Mouse (Mus musculus): ENCODE results near the gene Nrxn1. TPM values are rescaled to one million over a fixed set of nuclear protein-coding genes. Genes with fewer than 3 reads are reported as not detected.
"Not testable (repeated sequence)": the region's sequence is repeated elsewhere in the genome, so short reads cannot be mapped to it uniquely, and the experiment has no call there.

Nrxn1 gene
- total and polyA plus RNA-seq, 2 experiments, result 2.9 to 13.9 TPM

GRCm38 (mm10) chr17:90550415-90550814 lies 542.5 kb downstream of the Nrxn1 start:
- no peaks in the 10 kb centered on the region for H3K27me3 ChIP-seq (ENCODE audit: control insufficient read depth, insufficient read depth, low read length)
- DNase-seq (ENCODE audit: extremely low read depth, low read depth, low spot score), result no peak
- H3K36me3 ChIP-seq (ENCODE audit: control insufficient read depth, insufficient read depth, low read length), result no peaks in the 10 kb centered on the region
- H3K9ac ChIP-seq (ENCODE audit: low read depth, low read length), result no peak overlapping the region
- H3K4me1 ChIP-seq (ENCODE audit: control insufficient read depth, insufficient read depth, low read length), result no peaks in the 10 kb centered on the region
- H3K4me3 ChIP-seq (ENCODE audit: insufficient read depth, low read depth, low read length), result no peak overlapping the region
- no peaks in the 10 kb centered on the region for H3K79me2 ChIP-seq (ENCODE audit: control insufficient read depth, insufficient read depth, low read length)
- TF ChIP-seq POLR2A (IDR thresholded peaks at IDR 0.05; ENCODE audit: extremely low read depth, insufficient read depth, low read length) (no peak), CTCF (IDR thresholded peaks at IDR 0.05; ENCODE audit: low read depth, low read length) (no peak)
- no peak overlapping the region for H3K27ac ChIP-seq (replicated peaks; ENCODE audit: insufficient read depth, low read depth, low read length)
- 88% methylated on average over 4 of the region's 4 CpGs for WGBS

GRCm38 (mm10) chr17:90546806-90547205 lies 546.1 kb downstream of the Nrxn1 start:
- H3K79me2 ChIP-seq (ENCODE audit: control insufficient read depth, insufficient read depth, low read length), result no peaks in the 10 kb centered on the region
- no peaks in the 10 kb centered on the region for H3K36me3 ChIP-seq (ENCODE audit: control insufficient read depth, insufficient read depth, low read length)
- no peak overlapping the region for H3K27ac ChIP-seq (replicated peaks; ENCODE audit: insufficient read depth, low read depth, low read length)
- DNase-seq (ENCODE audit: extremely low read depth, low read depth, low spot score), result no peak
- WGBS, result 82% methylated on average over 4 of the region's 4 CpGs
- H3K4me3 ChIP-seq (ENCODE audit: insufficient read depth, low read depth, low read length), result no peak overlapping the region
- H3K9ac ChIP-seq (ENCODE audit: low read depth, low read length), result no peak overlapping the region
- TF ChIP-seq POLR2A (IDR thresholded peaks at IDR 0.05; ENCODE audit: extremely low read depth, insufficient read depth, low read length) (no peak), CTCF (IDR thresholded peaks at IDR 0.05; ENCODE audit: low read depth, low read length) (no peak)
- no peaks in the 10 kb centered on the region for H3K27me3 ChIP-seq (ENCODE audit: control insufficient read depth, insufficient read depth, low read length)
- H3K4me1 ChIP-seq (ENCODE audit: control insufficient read depth, insufficient read depth, low read length), result no peaks in the 10 kb centered on the region

- no peak for TF ChIP-seq CTCF (IDR thresholded peaks at IDR 0.05; ENCODE audit: low read depth, low read length)
- TF ChIP-seq POLR2A (IDR thresholded peaks at IDR 0.05; ENCODE audit: extremely low read depth, insufficient read depth, low read length), result no peak
- WGBS, result 66% methylated on average over 8 of the region's 8 CpGs
Measured at GRCm38 (mm10) chr17:90544639-90545259, 548.1 kb downstream of the Nrxn1 start.

GRCm38 (mm10) chr17:90543986-90544638 lies 548.8 kb downstream of the Nrxn1 start:
- Histone ChIP-seq H3K27me3 (ENCODE audit: control insufficient read depth, insufficient read depth, low read length) (no peaks in the 10 kb centered on the region), H3K4me1 (ENCODE audit: control insufficient read depth, insufficient read depth, low read length) (no peaks in the 10 kb centered on the region), H3K27ac (replicated peaks; ENCODE audit: insufficient read depth, low read depth, low read length) (no peak overlapping the region), H3K4me3 (ENCODE audit: insufficient read depth, low read depth, low read length) (no peak overlapping the region), H3K36me3 (ENCODE audit: control insufficient read depth, insufficient read depth, low read length) (no peaks in the 10 kb centered on the region), H3K9ac (ENCODE audit: low read depth, low read length) (no peak overlapping the region), H3K79me2 (ENCODE audit: control insufficient read depth, insufficient read depth, low read length) (no peaks in the 10 kb centered on the region)
- WGBS, result 23% methylated on average over 4 of the region's 4 CpGs
- DNase-seq (ENCODE audit: extremely low read depth, low read depth, low spot score), result no peak
- no peak for TF ChIP-seq POLR2A (IDR thresholded peaks at IDR 0.05; ENCODE audit: extremely low read depth, insufficient read depth, low read length)
- no peak for TF ChIP-seq CTCF (IDR thresholded peaks at IDR 0.05; ENCODE audit: low read depth, low read length)

More at GRCm38 (mm10) chr17:90544639-90545259, 548.1 kb downstream of the Nrxn1 start:
- DNase-seq (ENCODE audit: extremely low read depth, low read depth, low spot score), result no peak
- no peaks in the 10 kb centered on the region for H3K36me3 ChIP-seq (ENCODE audit: control insufficient read depth, insufficient read depth, low read length)
- H3K27me3 ChIP-seq (ENCODE audit: control insufficient read depth, insufficient read depth, low read length), result no peaks in the 10 kb centered on the region
- H3K4me1 ChIP-seq (ENCODE audit: control insufficient read depth, insufficient read depth, low read length), result no peaks in the 10 kb centered on the region
- H3K79me2 ChIP-seq (ENCODE audit: control insufficient read depth, insufficient read depth, low read length), result no peaks in the 10 kb centered on the region
- no peak overlapping the region for H3K4me3 ChIP-seq (ENCODE audit: insufficient read depth, low read depth, low read length)
- no peak overlapping the region for H3K27ac ChIP-seq (replicated peaks; ENCODE audit: insufficient read depth, low read depth, low read length)
- no peak overlapping the region for H3K9ac ChIP-seq (ENCODE audit: low read depth, low read length)

GRCm38 (mm10) chr17:90531443-90531842 lies 561.4 kb downstream of the Nrxn1 start:
- H3K9ac ChIP-seq (ENCODE audit: low read depth, low read length), result no peak overlapping the region
- no peaks in the 10 kb centered on the region for H3K79me2 ChIP-seq (ENCODE audit: control insufficient read depth, insufficient read depth, low read length)
- DNase-seq (ENCODE audit: extremely low read depth, low read depth, low spot score), result no peak
- no peaks in the 10 kb centered on the region for H3K4me1 ChIP-seq (ENCODE audit: control insufficient read depth, insufficient read depth, low read length)
- TF ChIP-seq CTCF (IDR thresholded peaks at IDR 0.05; ENCODE audit: low read depth, low read length), result no peak
- TF ChIP-seq POLR2A (IDR thresholded peaks at IDR 0.05; ENCODE audit: extremely low read depth, insufficient read depth, low read length), result no peak
- H3K4me3 ChIP-seq (ENCODE audit: insufficient read depth, low read depth, low read length), result no peak overlapping the region
- no peaks in the 10 kb centered on the region for H3K36me3 ChIP-seq (ENCODE audit: control insufficient read depth, insufficient read depth, low read length)
- H3K27ac ChIP-seq (replicated peaks; ENCODE audit: insufficient read depth, low read depth, low read length), result no peak overlapping the region
- H3K27me3 ChIP-seq (ENCODE audit: control insufficient read depth, insufficient read depth, low read length), result no peaks in the 10 kb centered on the region
- WGBS, result 96% methylated on average over 2 of the region's 2 CpGs

- TF ChIP-seq CTCF (IDR thresholded peaks at IDR 0.05; ENCODE audit: low read depth, low read length), result no peak
- no peak for TF ChIP-seq POLR2A (IDR thresholded peaks at IDR 0.05; ENCODE audit: extremely low read depth, insufficient read depth, low read length)
- no peaks in the 10 kb centered on the region for H3K79me2 ChIP-seq (ENCODE audit: control insufficient read depth, insufficient read depth, low read length)
- whole genome bisulfite sequencing, result 59% methylated on average over 2 of the region's 2 CpGs
- no peak overlapping the region for H3K9ac ChIP-seq (ENCODE audit: low read depth, low read length)
- no peaks in the 10 kb centered on the region for H3K36me3 ChIP-seq (ENCODE audit: control insufficient read depth, insufficient read depth, low read length)
- H3K4me1 ChIP-seq (ENCODE audit: control insufficient read depth, insufficient read depth, low read length), result no peaks in the 10 kb centered on the region
- H3K4me3 ChIP-seq (ENCODE audit: insufficient read depth, low read depth, low read length), result no peak overlapping the region
- H3K27me3 ChIP-seq (ENCODE audit: control insufficient read depth, insufficient read depth, low read length), result no peaks in the 10 kb centered on the region
- no peak overlapping the region for H3K27ac ChIP-seq (replicated peaks; ENCODE audit: insufficient read depth, low read depth, low read length)
- no peak for DNase-seq (ENCODE audit: extremely low read depth, low read depth, low spot score)
Measured at GRCm38 (mm10) chr17:90506026-90506425, 586.8 kb downstream of the Nrxn1 start.

- not testable (repeated sequence) for DNase-seq (ENCODE audit: extremely low read depth, low read depth, low spot score); H3K27ac ChIP-seq (replicated peaks; ENCODE audit: insufficient read depth, low read depth, low read length); H3K4me1 ChIP-seq (ENCODE audit: control insufficient read depth, insufficient read depth, low read length); H3K36me3 ChIP-seq (ENCODE audit: control insufficient read depth, insufficient read depth, low read length); H3K9ac ChIP-seq (ENCODE audit: low read depth, low read length); H3K27me3 ChIP-seq (ENCODE audit: control insufficient read depth, insufficient read depth, low read length); H3K4me3 ChIP-seq (ENCODE audit: insufficient read depth, low read depth, low read length); H3K79me2 ChIP-seq (ENCODE audit: control insufficient read depth, insufficient read depth, low read length)
- WGBS, result 73% methylated on average over 7 of the region's 7 CpGs
Measured at GRCm38 (mm10) chr17:90503999-90504398, 588.9 kb downstream of the Nrxn1 start.
